Mouse (Mus musculus) stomach, embryonic 14.5 days (tissue): ENCODE measurements at regions not wholly inside any gene's neighbourhood (a gene's known extent, or its start where the extent isn't known, plus 50 kb on each side); places are given as distances from the start of the nearest gene placed in this dataset.
"Not testable (repeated sequence)": the region's sequence is repeated elsewhere in the genome, so short reads cannot be mapped to it uniquely, and the experiment has no call there.

Experiments
- ATAC-seq: fragments of 200-750 bp; cut with Nextera tagmentation; 2 replicates; pipeline ENCODE4 v1.8.0; 2017; ENCODE audit warnings: low read depth, moderate TSS enrichment; ENCODE audit not compliant: insufficient number of reproducible peaks, insufficient read depth, low FRiP score
- H3K27ac ChIP-seq: fragments of 300-500 bp; sonication (generic); 2 replicates; pipeline ENCODE4 v1.5.1; 2014; ENCODE audit warnings: mild to moderate bottlenecking, low read length, moderate library complexity, mixed read lengths
- H3K27me3 ChIP-seq: fragments of 300-500 bp; sonication (generic); 2 replicates; pipeline ENCODE4 v1.6.1; 2014; ENCODE audit warnings: low read length, control low read depth, mixed read lengths; ENCODE audit not compliant: control insufficient read depth, insufficient read depth
- H3K36me3 ChIP-seq: fragments of 300-500 bp; sonication (generic); 2 replicates; pipeline ENCODE4 v1.6.1; 2014; ENCODE audit warnings: mild to moderate bottlenecking, control low read depth, low read length, moderate library complexity, mixed read lengths; ENCODE audit not compliant: control insufficient read depth, insufficient read depth
- H3K4me1 ChIP-seq: fragments of 300-500 bp; sonication (generic); 2 replicates; pipeline ENCODE4 v1.6.1; 2014; ENCODE audit warnings: low read length, control low read depth, mixed read lengths; ENCODE audit not compliant: control insufficient read depth, insufficient read depth
- H3K4me2 ChIP-seq: fragments of 300-500 bp; sonication (generic); replicated peaks from 2 replicates; pipeline ENCODE4 v1.6.1; 2014; ENCODE audit warnings: low read depth, low read length, control low read depth
- H3K4me3 ChIP-seq: fragments of 300-500 bp; sonication (generic); 2 replicates; pipeline ENCODE4 v1.5.1; 2014; ENCODE audit warnings: low read depth, low read length, control low read depth
- H3K9ac ChIP-seq: fragments of 300-500 bp; sonication (generic); replicated peaks from 2 replicates; pipeline ENCODE4 v1.6.1; 2014; ENCODE audit warnings: low read depth, mild to moderate bottlenecking, control low read depth, low read length, moderate library complexity, mixed read lengths
- H3K9me3 ChIP-seq: fragments of 300-500 bp; sonication (generic); 2 replicates; pipeline ENCODE4 v1.6.1; 2016; ENCODE audit warnings: low read depth, low read length, control low read depth; ENCODE audit not compliant: control insufficient read depth
- WGBS: fragments of 180-500 bp; shearing (Covaris S2); extraction: QIAGEN DNeasy Blood & Tissue Kit; methylation state at CpG from one replicate; pipeline ENCODE4 v1.1.7; 2014; 5-methylcytosine and 5-hydroxymethylcytosine counted together

- WGBS: 100% methylated on average over 1 of the region's 1 CpGs
- Histone ChIP-seq H3K4me1 (no peaks in the 10 kb centered on the region), H3K36me3 (no peaks in the 10 kb centered on the region), H3K9me3 (no peaks in the 10 kb centered on the region), H3K4me2 (no peak overlapping the region), H3K27me3 (no peaks in the 10 kb centered on the region), H3K9ac (no peak overlapping the region), H3K27ac (no peak overlapping the region), H3K4me3 (no peak overlapping the region)
- no peak for ATAC-seq
Measured at GRCm38 (mm10) chr19:27627626-27628025, 198.0 kb upstream of the Pum3 start.

- ATAC-seq: no peak
- H3K4me2 ChIP-seq: no peak overlapping the region
- H3K36me3 ChIP-seq: no peaks in the 10 kb centered on the region
- no peak overlapping the region for H3K27ac ChIP-seq
- no peak overlapping the region for H3K9ac ChIP-seq
- WGBS: 50% methylated on average over 5 of the region's 5 CpGs
- H3K4me1 ChIP-seq: no peaks in the 10 kb centered on the region
- H3K4me3 ChIP-seq: no peak overlapping the region
- no peaks in the 10 kb centered on the region for H3K9me3 ChIP-seq
- H3K27me3 ChIP-seq: no peaks in the 10 kb centered on the region
Measured at GRCm38 (mm10) chr19:27617522-27617921, 187.9 kb upstream of the Pum3 start.

- WGBS: 83% methylated on average over 2 of the region's 2 CpGs
Measured at GRCm38 (mm10) chr19:27606933-27607332, 177.3 kb upstream of the Pum3 start.

GRCm38 (mm10) chr19:27603296-27603695 lies 173.7 kb upstream of the Pum3 start:
- H3K36me3 ChIP-seq: no peaks in the 10 kb centered on the region
- no peak for ATAC-seq
- H3K27ac ChIP-seq: no peak overlapping the region
- H3K9me3 ChIP-seq: no peaks in the 10 kb centered on the region
- no peaks in the 10 kb centered on the region for H3K4me1 ChIP-seq
- H3K27me3 ChIP-seq: no peaks in the 10 kb centered on the region
- H3K4me3 ChIP-seq: no peak overlapping the region
- H3K4me2 ChIP-seq: no peak overlapping the region
- no peak overlapping the region for H3K9ac ChIP-seq
- WGBS: 22% methylated on average over 8 of the region's 8 CpGs

More at GRCm38 (mm10) chr19:27606933-27607332, 177.3 kb upstream of the Pum3 start:
- Histone ChIP-seq H3K36me3 (no peaks in the 10 kb centered on the region), H3K9ac (no peak overlapping the region), H3K4me3 (no peak overlapping the region), H3K4me1 (no peaks in the 10 kb centered on the region), H3K27me3 (no peaks in the 10 kb centered on the region), H3K27ac (no peak overlapping the region), H3K4me2 (no peak overlapping the region), H3K9me3 (no peaks in the 10 kb centered on the region)
- no peak for ATAC-seq

- Histone ChIP-seq H3K27ac (no peak overlapping the region), H3K4me1 (no peaks in the 10 kb centered on the region), H3K9ac (no peak overlapping the region), H3K9me3 (no peaks in the 10 kb centered on the region), H3K27me3 (no peaks in the 10 kb centered on the region), H3K4me2 (no peak overlapping the region), H3K4me3 (no peak overlapping the region), H3K36me3 (no peaks in the 10 kb centered on the region)
- WGBS: 82% methylated on average over 3 of the region's 3 CpGs
- ATAC-seq: no peak
Measured at GRCm38 (mm10) chr19:27601551-27601950, 171.9 kb upstream of the Pum3 start.

- not testable (repeated sequence) for H3K9me3 ChIP-seq, ATAC-seq, H3K9ac ChIP-seq, H3K36me3 ChIP-seq, H3K4me2 ChIP-seq, H3K4me1 ChIP-seq, H3K27me3 ChIP-seq, H3K27ac ChIP-seq, H3K4me3 ChIP-seq
- WGBS: 90% methylated on average over 9 of the region's 9 CpGs
Measured at GRCm38 (mm10) chr19:27600386-27600785, 170.8 kb upstream of the Pum3 start.

GRCm38 (mm10) chr19:27599639-27600308 lies 170.1 kb upstream of the Pum3 start:
- Histone ChIP-seq H3K27me3 (no peaks in the 10 kb centered on the region), H3K9ac (no peak overlapping the region), H3K9me3 (no peaks in the 10 kb centered on the region), H3K4me1 (no peaks in the 10 kb centered on the region), H3K4me2 (no peak overlapping the region), H3K36me3 (no peaks in the 10 kb centered on the region), H3K27ac (no peak overlapping the region), H3K4me3 (no peak overlapping the region)
- ATAC-seq: no peak
- WGBS: 46% methylated on average over 10 of the region's 10 CpGs

- Histone ChIP-seq H3K27me3 (no peaks in the 10 kb centered on the region), H3K4me2 (no peak overlapping the region), H3K9ac (no peak overlapping the region), H3K4me1 (no peaks in the 10 kb centered on the region), H3K36me3 (no peaks in the 10 kb centered on the region), H3K27ac (no peak overlapping the region), H3K4me3 (no peak overlapping the region), H3K9me3 (no peaks in the 10 kb centered on the region)
- ATAC-seq: no peak
- WGBS: 80% methylated on average over 5 of the region's 5 CpGs
Measured at GRCm38 (mm10) chr19:27598350-27598749, 168.7 kb upstream of the Pum3 start.

GRCm38 (mm10) chr19:27585566-27585965 lies 155.9 kb upstream of the Pum3 start:
- Histone ChIP-seq H3K36me3 (no peaks in the 10 kb centered on the region), H3K9me3 (no peaks in the 10 kb centered on the region), H3K27ac (no peak overlapping the region), H3K9ac (no peak overlapping the region), H3K4me1 (peaks cover 11% of the 10 kb centered on the region; the same call in 1 of the 2 replicates), H3K4me2 (no peak overlapping the region), H3K4me3 (no peak overlapping the region), H3K27me3 (no peaks in the 10 kb centered on the region)
- WGBS: 84% methylated on average over 6 of the region's 6 CpGs
- no peak for ATAC-seq
